Mouse (Mus musculus) brain, adult 10 weeks (tissue): ENCODE results near the gene Flywch1. TPM values are rescaled to one million over a fixed set of nuclear protein-coding genes. Genes with fewer than 3 reads are reported as not detected.

Source experiments
- polyA plus RNA-seq: library from polyadenylated mRNA; stranded (reverse); fragments of 350-450 nt; fragmentation: Illumina TruSeq; extraction: RNeasy Lipid Tissue Mini Kit (QIAGEN cat#74804); gene quantifications from one replicate; pipeline ENCODE4 v1.2.3, GENCODE M21; 2015; ENCODE audit warnings: low read depth, low replicate concordance

Flywch1 gene
- 321 TPM for polyA plus RNA-seq

GRCm38 (mm10) chr17:23771284-23772218, at the start of gene Flywch1:
TSS of gene Flywch1 (minus strand) at chr17:23771602.

GRCm38 (mm10) chr17:23790269-23791078, 19.1 kb upstream of the Flywch1 start, which contains the start of gene Srrm2:
TSS of gene Srrm2 (plus strand) at chr17:23790532.

GRCm38 (mm10) chr17:23785561-23786471, 14.4 kb upstream of the Flywch1 start, which contains the start of gene Flywch2:
TSS of gene Flywch2 (minus strand) at chr17:23786081.

DNA sequence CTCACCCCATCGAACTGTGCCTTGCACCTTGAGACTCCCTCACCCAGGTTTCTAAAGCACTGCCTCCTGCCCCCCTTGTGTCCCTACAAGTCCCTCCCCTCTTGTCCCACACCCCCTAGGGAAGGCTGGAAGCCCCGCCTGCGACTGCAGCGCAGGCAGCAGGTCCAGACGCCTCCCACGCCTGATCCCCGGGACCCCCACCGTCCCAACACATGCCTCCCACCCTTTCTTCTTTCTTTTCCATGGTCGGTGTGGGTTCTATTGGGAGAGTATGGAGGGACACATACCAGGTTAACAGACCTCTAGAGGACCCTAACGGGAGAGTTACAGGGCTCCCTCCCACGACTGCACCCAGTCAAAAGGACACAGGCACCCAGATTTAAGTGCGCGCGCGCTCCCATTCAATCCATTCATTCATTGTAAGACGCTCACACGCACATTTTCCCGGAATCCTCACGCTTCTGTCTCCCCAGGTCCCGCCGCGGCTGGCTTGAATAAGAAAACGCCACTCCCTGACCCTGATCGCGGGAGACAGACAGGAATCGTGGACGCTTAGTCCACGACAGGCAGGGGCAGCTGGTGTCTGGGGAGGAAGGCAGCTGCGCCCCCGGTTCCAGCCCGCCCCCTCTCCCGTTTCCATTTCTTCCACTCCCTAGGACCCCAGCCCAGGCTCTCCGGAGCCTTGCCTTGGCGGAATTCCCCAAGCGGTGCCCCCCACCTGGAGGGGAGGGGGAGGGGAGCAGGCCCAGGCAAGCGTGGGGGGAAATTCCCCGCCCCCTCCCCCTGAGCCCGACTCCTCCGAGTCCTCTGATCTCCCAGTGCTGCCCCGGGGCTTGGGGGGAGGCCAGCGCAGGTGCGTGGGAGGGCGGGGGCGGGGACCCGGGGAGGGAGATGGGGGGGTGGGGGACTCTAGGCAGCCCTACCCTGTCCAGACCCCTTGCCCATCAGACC, 25.8 kb downstream of the Flywch1 start, which contains the start of gene Kremen2:
Gene Kremen2, minus strand, starts transcription at position 533 of the 951 bp plus-strand sequence.

GRCm38 (mm10) chr17:23740598-23741021, 30.8 kb downstream of the Flywch1 start, which contains the start of gene Paqr4:
TSS of gene Paqr4 (minus strand) at chr17:23740867.

GRCm38 (mm10) chr17:23725999-23726757, 45.2 kb downstream of the Flywch1 start, which contains the start of gene Pkmyt1:
TSS of gene Pkmyt1 (plus strand) at chr17:23726336.

GRCm38 (mm10) chr17:23722376-23723125, 48.9 kb downstream of the Flywch1 start, which contains the start of gene 1520401A03Rik:
TSS of gene 1520401A03Rik (minus strand) at chr17:23722783.

Other genes starting within 250 kb of the Flywch1 start
- 5.8 TPM for gene Zfp213, start 207.4 kb downstream of the Flywch1 start, polyA plus RNA-seq
- gene Zfp13, start 172.1 kb downstream of the Flywch1 start, polyA plus RNA-seq: 18.1 TPM
- not detected for gene Zscan10, start 170.7 kb downstream of the Flywch1 start, polyA plus RNA-seq
- 0.24 TPM for gene Mmp25, start 126.3 kb downstream of the Flywch1 start, polyA plus RNA-seq
- gene Bicdl2, start 111.1 kb downstream of the Flywch1 start, polyA plus RNA-seq: not detected
- gene Hcfc1r1, start 98.0 kb downstream of the Flywch1 start, polyA plus RNA-seq: 211 TPM
- 9.6 TPM for gene Thoc6, start 97.7 kb downstream of the Flywch1 start, polyA plus RNA-seq
- 14.9 TPM for gene Tnfrsf12a, start 94.1 kb downstream of the Flywch1 start, polyA plus RNA-seq
- gene Cldn6, start 92.4 kb downstream of the Flywch1 start, polyA plus RNA-seq: not detected
- 0.31 TPM for gene Cldn9, start 87.6 kb downstream of the Flywch1 start, polyA plus RNA-seq
- 0.39 TPM for gene 1520401A03Rik, start 48.8 kb downstream of the Flywch1 start, polyA plus RNA-seq
- 5.1 TPM for gene Pkmyt1, start 45.3 kb downstream of the Flywch1 start, polyA plus RNA-seq
- gene Paqr4, start 30.7 kb downstream of the Flywch1 start, polyA plus RNA-seq: 53.5 TPM
- 0.97 TPM for gene Kremen2, start 25.8 kb downstream of the Flywch1 start, polyA plus RNA-seq
- gene Flywch2, start 14.5 kb upstream of the Flywch1 start, polyA plus RNA-seq: 29.3 TPM
- gene Srrm2, start 18.9 kb upstream of the Flywch1 start, polyA plus RNA-seq: 295 TPM
- 700 TPM for gene Elob, start 57.5 kb upstream of the Flywch1 start, polyA plus RNA-seq
- not detected for gene Prss33, start 64.5 kb upstream of the Flywch1 start, polyA plus RNA-seq
- not detected for gene Prss32, start 72.3 kb upstream of the Flywch1 start, polyA plus RNA-seq
- gene Prss41, start 72.6 kb upstream of the Flywch1 start, polyA plus RNA-seq: 0.42 TPM
- not detected for gene Prss21, start 96.5 kb upstream of the Flywch1 start, polyA plus RNA-seq
- not detected for gene Dcpp1, start 109.3 kb upstream of the Flywch1 start, polyA plus RNA-seq
- gene Dcpp2, start 109.3 kb upstream of the Flywch1 start, polyA plus RNA-seq: not detected
- gene Dcpp3, start 145.9 kb upstream of the Flywch1 start, polyA plus RNA-seq: not detected
- gene Sbp, start 170.1 kb upstream of the Flywch1 start, polyA plus RNA-seq: not detected
- not detected for gene Sbpl, start 183.7 kb upstream of the Flywch1 start, polyA plus RNA-seq
- not detected for gene Prss30, start 209.0 kb upstream of the Flywch1 start, polyA plus RNA-seq
- gene Prss22, start 226.5 kb upstream of the Flywch1 start, polyA plus RNA-seq: 1.8 TPM